Comparison of ENCODE assay signal across 27 mouse cellular contexts in genomic region chr5:129264363-129264762, GRCm38 (mm10).
DNase-seq lines count a peak whose midpoint lies in the region; ATAC-seq and TF ChIP-seq lines count a peak whose summit lies in the region.
"Had no signal": no experiment of that assay in that cellular context is flagged by ENCODE, and none has a peak within 500 bp of the region (broad histone marks: within the 10 kb centered on the region; RNA-seq: fewer than 3 reads in every experiment).

No protein-coding gene starts in this region.

- H3K36me3 ChIP-seq in midbrain, embryonic 11.5 days (ENCODE audit: control insufficient read depth, insufficient read depth, low read length) = no peaks in the 10 kb centered on the region
- H3K36me3 ChIP-seq in midbrain, embryonic 16.5 days (ENCODE audit: control insufficient read depth, insufficient read depth, low read length) = no peaks in the 10 kb centered on the region
- no peaks in the 10 kb centered on the region for H3K36me3 ChIP-seq in testis, adult 2 months (ENCODE audit: control insufficient read depth, insufficient read depth, low read length)
- H3K36me3 ChIP-seq: embryonic facial prominence, embryonic 13.5 days; embryonic facial prominence, embryonic 15.5 days; forebrain, embryonic 10.5 days; forebrain, embryonic 12.5 days; G1E had no signal

- ATAC-seq in midbrain, embryonic 11.5 days (ENCODE audit: low FRiP score) = no peak
- no peak for ATAC-seq in midbrain, embryonic 16.5 days
- ATAC-seq: CD4-positive, CD25-positive, alpha-beta regulatory T cell, adult 4 months; forebrain, embryonic 14.5 days; forebrain, embryonic 16.5 days; Patski had no signal

- no peak for TF ChIP-seq CTCF in testis, adult 2 months (IDR thresholded peaks at IDR 0.05; ENCODE audit: control insufficient read depth, insufficient read depth, insufficient replicate concordance, low read depth, low read length)

- H3K9ac ChIP-seq in midbrain, embryonic 11.5 days (ENCODE audit: low read length) = no peak overlapping the region
- H3K9ac ChIP-seq in midbrain, embryonic 16.5 days (ENCODE audit: low read depth, low read length) = no peak overlapping the region
- H3K9ac ChIP-seq: embryonic facial prominence, embryonic 13.5 days; embryonic facial prominence, embryonic 15.5 days; forebrain, embryonic 12.5 days had no signal

- no peak overlapping the region for H3K27ac ChIP-seq in midbrain, embryonic 11.5 days (ENCODE audit: low read depth, low read length)
- H3K27ac ChIP-seq in midbrain, embryonic 16.5 days (ENCODE audit: low read length) = no peak overlapping the region
- H3K27ac ChIP-seq in testis, adult 2 months (ENCODE audit: control insufficient read depth, insufficient read depth, low read depth, low read length) = peak overlapping the region; percentile 83
- H3K27ac ChIP-seq: embryonic facial prominence, embryonic 13.5 days; embryonic facial prominence, embryonic 15.5 days; forebrain, embryonic 10.5 days; forebrain, embryonic 12.5 days had no signal

- peak; percentile 0 for DNase-seq in adrenal gland, postnatal 14 days
- no peak for DNase-seq in adrenal gland, adult 2 months
- DNase-seq in midbrain, embryonic 11.5 days (ENCODE audit: low spot score, missing footprints) = peak; percentile 19
- DNase-seq in testis, postnatal 10 days (ENCODE audit: low spot score) = no peak
- DNase-seq: adrenal gland, adult 8-10 months; adrenal gland, postnatal 25 days; B cell, adult 2 months; cerebellum, adult 11 months; cerebellum, adult 18-20 months; cerebellum, adult 8-10 months; cerebellum, adult 9-11 months; cerebellum, postnatal 14 days; cerebellum, postnatal 36 days; embryo, embryonic 11 days had no signal

- no peaks in the 10 kb centered on the region for H3K4me1 ChIP-seq in midbrain, embryonic 11.5 days (ENCODE audit: control insufficient read depth, insufficient read depth, low read length)
- H3K4me1 ChIP-seq in midbrain, embryonic 16.5 days (ENCODE audit: control insufficient read depth, insufficient read depth, low read length) = no peaks in the 10 kb centered on the region
- H3K4me1 ChIP-seq in testis, adult 2 months (ENCODE audit: control insufficient read depth, insufficient read depth, low read length) = peaks cover 10% of the 10 kb centered on the region
- H3K4me1 ChIP-seq: embryonic facial prominence, embryonic 15.5 days; forebrain, embryonic 10.5 days; forebrain, embryonic 12.5 days had no signal

- peak; percentile 72 for TF ChIP-seq POLR2A in testis, adult 2 months (IDR thresholded peaks at IDR 0.05; ENCODE audit: control insufficient read depth, low read depth, low read length)

- no peaks in the 10 kb centered on the region for H3K9me3 ChIP-seq in midbrain, embryonic 11.5 days (ENCODE audit: control insufficient read depth, low read length)
- H3K9me3 ChIP-seq in midbrain, embryonic 16.5 days (replicated peaks; ENCODE audit: control insufficient read depth, low read length, poor library complexity, severe bottlenecking) = no peaks in the 10 kb centered on the region
- H3K9me3 ChIP-seq: embryonic facial prominence, embryonic 13.5 days; embryonic facial prominence, embryonic 15.5 days; forebrain, embryonic 10.5 days; forebrain, embryonic 12.5 days had no signal

- no peak overlapping the region for H3K4me3 ChIP-seq in midbrain, embryonic 11.5 days (ENCODE audit: low read depth, low read length)
- H3K4me3 ChIP-seq in midbrain, embryonic 16.5 days (ENCODE audit: low read depth, low read length) = no peak overlapping the region
- peak overlapping the region; percentile 94 for H3K4me3 ChIP-seq in testis, adult 2 months (ENCODE audit: control insufficient read depth, low read depth, low read length)
- H3K4me3 ChIP-seq: embryonic facial prominence, embryonic 13.5 days; embryonic facial prominence, embryonic 15.5 days; erythroblast, embryonic 14.5 days; forebrain, embryonic 10.5 days; forebrain, embryonic 12.5 days had no signal

- 94% methylated on average over 15 of the region's 15 CpGs for WGBS in midbrain, embryonic 11.5 days
- 94% methylated on average over 15 of the region's 15 CpGs for WGBS in midbrain, embryonic 16.5 days

- no peaks in the 10 kb centered on the region for H3K27me3 ChIP-seq in midbrain, embryonic 11.5 days (ENCODE audit: control insufficient read depth, insufficient read depth, low read length)
- H3K27me3 ChIP-seq in midbrain, embryonic 16.5 days (ENCODE audit: control insufficient read depth, insufficient read depth, low read depth, low read length) = no peaks in the 10 kb centered on the region; the same call in 1 of the 2 replicates
- H3K27me3 ChIP-seq in testis, adult 2 months (ENCODE audit: control insufficient read depth, insufficient read depth, low read length) = no peaks in the 10 kb centered on the region
- H3K27me3 ChIP-seq: CH12.LX; embryonic facial prominence, embryonic 15.5 days had no signal

- no peak overlapping the region for H3K4me2 ChIP-seq in midbrain, embryonic 11.5 days
- H3K4me2 ChIP-seq in midbrain, embryonic 16.5 days (ENCODE audit: low read length) = no peak overlapping the region
- H3K4me2 ChIP-seq: embryonic facial prominence, embryonic 13.5 days; embryonic facial prominence, embryonic 15.5 days; forebrain, embryonic 12.5 days had no signal

Comparison
In these comparisons a context has a peak if more than half of its experiments do, and no peak if none do; other contexts are left out.
1. DNase-seq: peak in adrenal gland, postnatal 14 days (single experiment) and midbrain, embryonic 11.5 days (single experiment); none in adrenal gland, adult 2 months (single experiment) and testis, postnatal 10 days (single experiment).